Mouse (Mus musculus) spleen, adult 2 months (tissue): ENCODE results near the gene Sorbs2. TPM values are rescaled to one million over a fixed set of nuclear protein-coding genes. Genes with fewer than 3 reads are reported as not detected.

ENCODE experiments used
- DNase-seq, 2 experiments: peaks; one replicate each; pipeline versions ENCODE4 v3.0.0 to v3.0.0-alpha.2; 2012 to 2021; ENCODE audit warnings: low spot score in 2 of 2, low read depth in 1 of 2
- H3K27ac ChIP-seq: fragments of 200-500 bp; 2 replicates; pipeline ENCODE4 v1.5.1; 2012; ENCODE audit warnings: low read length, inconsistent platforms; ENCODE audit not compliant: insufficient read depth
- H3K27me3 ChIP-seq: fragments of 200-500 bp; 2 replicates; pipeline ENCODE4 v1.6.1; 2012; ENCODE audit warnings: mild to moderate bottlenecking, moderate library complexity, low read length, inconsistent platforms; ENCODE audit not compliant: control insufficient read depth, insufficient read depth
- H3K36me3 ChIP-seq: fragments of 200-500 bp; 2 replicates; pipeline ENCODE4 v1.6.1; 2012; ENCODE audit warnings: mild to moderate bottlenecking, low read length, inconsistent platforms; ENCODE audit not compliant: control insufficient read depth, insufficient read depth
- H3K4me1 ChIP-seq: fragments of 200-500 bp; 2 replicates; pipeline ENCODE4 v1.6.1; 2011; ENCODE audit warnings: inconsistent platforms; ENCODE audit not compliant: control insufficient read depth, insufficient read depth, insufficient read length
- H3K4me3 ChIP-seq: fragments of 200-500 bp; 2 replicates; pipeline ENCODE4 v1.5.1; 2011; ENCODE audit warnings: mild to moderate bottlenecking, inconsistent platforms; ENCODE audit not compliant: insufficient read depth, insufficient read length; ENCODE audit errors: extremely low read depth
- CTCF ChIP-seq: fragments of 200-500 bp; IDR thresholded peaks from 2 replicates; pipeline ENCODE4 v1.5.1; 2011; ENCODE audit warnings: mild to moderate bottlenecking, inconsistent platforms; ENCODE audit not compliant: insufficient read depth, insufficient read length, insufficient replicate concordance; ENCODE audit errors: extremely low read depth
- POLR2A ChIP-seq: fragments of 200-500 bp; IDR thresholded peaks from 2 replicates; pipeline ENCODE4 v1.6.1; 2011; ENCODE audit warnings: low read depth, low read length, inconsistent platforms
- WGBS: fragments of 180-500 bp; shearing (Covaris S2); methylation state at CpG from one replicate; pipeline ENCODE4 v1.1.7; 2018; 5-methylcytosine and 5-hydroxymethylcytosine counted together
- polyA plus RNA-seq: library from polyadenylated mRNA; depleted of rRNA; stranded (reverse); fragments of >200 nt; gene quantifications from 2 replicates; pipeline ENCODE4 v1.2.3, GENCODE M21; 2012

Gene Sorbs2
- polyA plus RNA-seq, 1 experiment, result 25.4 TPM

- H3K27ac ChIP-seq, result no peak overlapping the region
- no peak overlapping the region for H3K4me3 ChIP-seq
- no peaks in the 10 kb centered on the region for H3K4me1 ChIP-seq
- DNase-seq, result no peak
- no peaks in the 10 kb centered on the region for H3K27me3 ChIP-seq
- no peaks in the 10 kb centered on the region for H3K36me3 ChIP-seq
- TF ChIP-seq CTCF, result no peak
- no peak for TF ChIP-seq POLR2A
- 84% methylated on average over 3 of the region's 3 CpGs for WGBS
These were observed 150.4 kb downstream of the Sorbs2 start for GRCm38 (mm10) chr8:45658021-45658420.

GRCm38 (mm10) chr8:45658458-45659325, 151.1 kb downstream of the Sorbs2 start:
- DNase-seq, result no peak
- TF ChIP-seq CTCF, result no peak
- no peak for TF ChIP-seq POLR2A
- H3K4me1 ChIP-seq, result no peaks in the 10 kb centered on the region
- WGBS, result 57% methylated on average over 18 of the region's 18 CpGs
- H3K27ac ChIP-seq, result 0 out of 2 replicates have a peak overlapping the region, but pooled peaks have one; percentile 44
- no peaks in the 10 kb centered on the region for H3K27me3 ChIP-seq
- H3K36me3 ChIP-seq, result no peaks in the 10 kb centered on the region
- H3K4me3 ChIP-seq, result peak overlapping the region; percentile 19

- H3K27ac ChIP-seq, result no peak overlapping the region
- TF ChIP-seq POLR2A (no peak), CTCF (no peak)
- H3K4me1 ChIP-seq, result no peaks in the 10 kb centered on the region
- DNase-seq, result no peak
- no peak overlapping the region for H3K4me3 ChIP-seq
- H3K36me3 ChIP-seq, result no peaks in the 10 kb centered on the region
- H3K27me3 ChIP-seq, result no peaks in the 10 kb centered on the region
- WGBS, result 82% methylated on average over 4 of the region's 4 CpGs
These were observed 151.9 kb downstream of the Sorbs2 start for GRCm38 (mm10) chr8:45659473-45659872.

GRCm38 (mm10) chr8:45660570-45660969, 153.0 kb downstream of the Sorbs2 start:
- 25% methylated on average over 12 of the region's 12 CpGs for WGBS
- TF ChIP-seq CTCF (no peak), POLR2A (no peak)
- peak overlapping the region; percentile 12; the same call in 1 of the 2 replicates for H3K4me3 ChIP-seq
- H3K4me1 ChIP-seq, result no peaks in the 10 kb centered on the region
- H3K36me3 ChIP-seq, result no peaks in the 10 kb centered on the region
- H3K27me3 ChIP-seq, result no peaks in the 10 kb centered on the region
- no peak overlapping the region; the same call in none of the 2 replicates for H3K27ac ChIP-seq
- DNase-seq, result no peak

DNA sequence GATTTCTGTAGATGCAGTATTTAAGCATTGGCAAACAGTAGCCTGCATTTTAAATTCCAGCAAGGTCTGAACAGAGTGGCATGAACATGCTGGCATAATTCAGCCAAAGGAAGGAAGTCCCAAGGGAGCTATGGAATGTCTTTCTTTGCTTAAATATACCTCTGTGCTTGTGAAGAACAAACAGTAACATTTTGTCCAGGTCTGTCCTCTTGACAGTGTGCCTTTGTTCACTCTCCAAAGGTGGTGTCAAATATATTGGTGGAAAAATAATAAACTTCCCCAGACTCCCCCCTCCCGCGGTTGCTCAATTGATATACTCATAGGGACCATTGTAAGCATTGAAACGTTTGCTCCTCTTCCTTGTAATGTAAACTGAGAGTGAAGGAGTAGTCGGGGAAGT, 154.0 kb downstream of the Sorbs2 start:
- DNase-seq, result no peak
- no peaks in the 10 kb centered on the region for H3K36me3 ChIP-seq
- no peaks in the 10 kb centered on the region for H3K27me3 ChIP-seq
- no peaks in the 10 kb centered on the region for H3K4me1 ChIP-seq
- WGBS, result 61% methylated on average over 4 of the region's 4 CpGs
- H3K27ac ChIP-seq, result no peak overlapping the region
- no peak for TF ChIP-seq POLR2A
- TF ChIP-seq CTCF, result no peak
- no peak overlapping the region for H3K4me3 ChIP-seq

DNA sequence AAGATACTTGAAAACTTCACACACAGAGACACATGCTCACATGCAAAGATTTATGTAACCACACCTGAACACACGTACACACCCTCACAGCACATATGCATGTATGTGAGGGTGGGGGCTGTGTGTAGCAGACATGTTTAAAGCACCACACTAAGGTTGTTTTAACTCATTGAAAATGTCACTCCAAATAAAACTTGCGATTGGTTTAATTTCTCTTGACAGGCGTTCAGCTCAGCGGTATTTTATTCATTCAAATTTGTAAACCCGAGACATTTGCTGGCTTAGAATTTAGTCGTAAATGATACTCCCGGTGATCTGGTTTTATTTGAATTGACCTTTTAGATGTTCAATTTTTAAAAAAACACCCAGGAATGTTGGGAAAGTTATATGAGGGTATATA, 158.6 kb downstream of the Sorbs2 start:
- H3K27me3 ChIP-seq, result no peaks in the 10 kb centered on the region
- H3K4me1 ChIP-seq, result no peaks in the 10 kb centered on the region
- no peak for TF ChIP-seq POLR2A
- no peak for TF ChIP-seq CTCF
- no peak overlapping the region for H3K27ac ChIP-seq
- no peaks in the 10 kb centered on the region for H3K36me3 ChIP-seq
- H3K4me3 ChIP-seq, result no peak overlapping the region
- WGBS, result 92% methylated on average over 7 of the region's 7 CpGs
- no peak for DNase-seq

GRCm38 (mm10) chr8:45673149-45673548, 165.6 kb downstream of the Sorbs2 start:
- Histone ChIP-seq H3K36me3 (no peaks in the 10 kb centered on the region), H3K27ac (no peak overlapping the region), H3K4me1 (no peaks in the 10 kb centered on the region), H3K4me3 (no peak overlapping the region), H3K27me3 (no peaks in the 10 kb centered on the region)
- no peak for DNase-seq
- TF ChIP-seq CTCF (no peak), POLR2A (no peak)
- 85% methylated on average over 4 of the region's 4 CpGs for WGBS
